Mouse (Mus musculus): ENCODE data around the gene Col26a1.
"Not testable (repeated sequence)": the region's sequence is repeated elsewhere in the genome, so short reads cannot be mapped to it uniquely, and the experiment has no call there.

The Col26a1 gene

GRCm38 (mm10) chr5:136759781-136760180, 123.2 kb downstream of the Col26a1 start:
- in situ Hi-C loops (cut with MboI; ENCODE audit: low sequenced_read_pairs), result no loop called here

- in situ Hi-C loops (cut with MboI; ENCODE audit: low sequenced_read_pairs), result no loop called here
Measured at GRCm38 (mm10) chr5:136755696-136756095, 127.3 kb downstream of the Col26a1 start.

GRCm38 (mm10) chr5:136754053-136754591, 128.9 kb downstream of the Col26a1 start:
- in situ Hi-C loops (cut with MboI; ENCODE audit: low sequenced_read_pairs), result no loop called here

- in situ Hi-C loops (cut with MboI; ENCODE audit: low sequenced_read_pairs), result not testable (repeated sequence)
Measured at GRCm38 (mm10) chr5:136753176-136753575, 129.8 kb downstream of the Col26a1 start.

GRCm38 (mm10) chr5:136752104-136752503, 130.9 kb downstream of the Col26a1 start:
- in situ Hi-C loops (cut with MboI; ENCODE audit: low sequenced_read_pairs), result no loop called here

GRCm38 (mm10) chr5:136746596-136746995, 136.4 kb downstream of the Col26a1 start:
- in situ Hi-C loops (cut with MboI; ENCODE audit: low sequenced_read_pairs), result no loop called here

- in situ Hi-C loops (cut with MboI; ENCODE audit: low sequenced_read_pairs), result no loop called here
Measured at GRCm38 (mm10) chr5:136738918-136739317, 144.1 kb downstream of the Col26a1 start.

- in situ Hi-C loops (cut with MboI; ENCODE audit: low sequenced_read_pairs), result not testable (repeated sequence)
Measured at GRCm38 (mm10) chr5:136726271-136726670, 156.7 kb downstream of the Col26a1 start.

- in situ Hi-C loops (cut with MboI; ENCODE audit: low sequenced_read_pairs), result no loop called here
Measured at GRCm38 (mm10) chr5:136721596-136721995, 161.4 kb downstream of the Col26a1 start.

- in situ Hi-C loops (cut with MboI; ENCODE audit: low sequenced_read_pairs), result no loop called here
Measured at GRCm38 (mm10) chr5:136718656-136719055, 164.4 kb downstream of the Col26a1 start.

GRCm38 (mm10) chr5:136717573-136717854, 165.5 kb downstream of the Col26a1 start:
- in situ Hi-C loops (cut with MboI; ENCODE audit: low sequenced_read_pairs), result no loop called here

GRCm38 (mm10) chr5:136716696-136717572, 166.1 kb downstream of the Col26a1 start:
- in situ Hi-C loops (cut with MboI; ENCODE audit: low sequenced_read_pairs), result no loop called here

- in situ Hi-C loops (cut with MboI; ENCODE audit: low sequenced_read_pairs), result no loop called here
Measured at GRCm38 (mm10) chr5:136714879-136715278, 168.1 kb downstream of the Col26a1 start.

- in situ Hi-C loops (cut with MboI; ENCODE audit: low sequenced_read_pairs), result no loop called here
Measured at GRCm38 (mm10) chr5:136714232-136714875, 168.7 kb downstream of the Col26a1 start.

GRCm38 (mm10) chr5:136710742-136711141, 172.3 kb downstream of the Col26a1 start:
- in situ Hi-C loops (cut with MboI; ENCODE audit: low sequenced_read_pairs), result no loop called here

GRCm38 (mm10) chr5:136708116-136708515, 174.9 kb downstream of the Col26a1 start:
- in situ Hi-C loops (cut with MboI; ENCODE audit: low sequenced_read_pairs), result no loop called here

GRCm38 (mm10) chr5:136706803-136707202, 176.2 kb downstream of the Col26a1 start:
- in situ Hi-C loops (cut with MboI; ENCODE audit: low sequenced_read_pairs), result no loop called here

- in situ Hi-C loops (cut with MboI; ENCODE audit: low sequenced_read_pairs), result no loop called here
Measured at GRCm38 (mm10) chr5:136705532-136705931, 177.5 kb downstream of the Col26a1 start.

- in situ Hi-C loops (cut with MboI; ENCODE audit: low sequenced_read_pairs), result no loop called here
Measured at GRCm38 (mm10) chr5:136704151-136704550, 178.9 kb downstream of the Col26a1 start.

GRCm38 (mm10) chr5:136703751-136704150, 179.3 kb downstream of the Col26a1 start:
- in situ Hi-C loops (cut with MboI; ENCODE audit: low sequenced_read_pairs), result no loop called here

- in situ Hi-C loops (cut with MboI; ENCODE audit: low sequenced_read_pairs), result no loop called here
Measured at GRCm38 (mm10) chr5:136702159-136702725, 180.8 kb downstream of the Col26a1 start.

- in situ Hi-C loops (cut with MboI; ENCODE audit: low sequenced_read_pairs), result no loop called here
Measured at GRCm38 (mm10) chr5:136697618-136698017, 185.4 kb downstream of the Col26a1 start.

Measured in CH12F3 (cell line).